Mouse (Mus musculus) 3134 (cell line): ENCODE measurements around the gene Kdm2b.

Source experiments
- DNase-seq: peaks from one replicate; pipeline ENCODE4 v3.0.0-alpha.2; 2011; ENCODE audit warnings: low spot score; ENCODE audit not compliant: insufficient read length; ENCODE audit errors: extremely low read depth

Gene Kdm2b

GRCm38 (mm10) chr5:122935810-122936209, 53.8 kb downstream of the Kdm2b start:
- no peak for DNase-seq

- no peak for DNase-seq
These were observed 58.6 kb downstream of the Kdm2b start for GRCm38 (mm10) chr5:122930991-122931390.

GRCm38 (mm10) chr5:122928293-122928692, 61.3 kb downstream of the Kdm2b start:
- no peak for DNase-seq

DNA sequence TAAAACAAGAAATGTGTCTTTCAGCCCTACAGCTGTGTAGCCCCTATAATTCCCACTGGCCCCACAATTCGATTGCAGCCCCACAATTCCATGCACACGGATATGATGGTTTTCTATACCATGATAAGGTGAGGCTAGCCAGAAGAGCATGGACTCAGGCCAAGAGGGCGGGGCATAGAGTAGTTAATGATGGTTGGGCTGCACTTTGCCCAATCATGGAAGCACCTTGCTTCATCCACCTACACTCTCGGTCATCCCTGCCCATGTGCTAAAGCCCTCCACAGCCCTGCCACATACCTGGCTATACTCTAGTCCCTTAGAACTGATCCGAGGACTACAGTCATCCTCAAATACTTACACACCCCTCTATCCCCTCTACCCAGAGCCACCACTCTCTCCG, 61.9 kb downstream of the Kdm2b start:
- DNase-seq: no peak

DNA sequence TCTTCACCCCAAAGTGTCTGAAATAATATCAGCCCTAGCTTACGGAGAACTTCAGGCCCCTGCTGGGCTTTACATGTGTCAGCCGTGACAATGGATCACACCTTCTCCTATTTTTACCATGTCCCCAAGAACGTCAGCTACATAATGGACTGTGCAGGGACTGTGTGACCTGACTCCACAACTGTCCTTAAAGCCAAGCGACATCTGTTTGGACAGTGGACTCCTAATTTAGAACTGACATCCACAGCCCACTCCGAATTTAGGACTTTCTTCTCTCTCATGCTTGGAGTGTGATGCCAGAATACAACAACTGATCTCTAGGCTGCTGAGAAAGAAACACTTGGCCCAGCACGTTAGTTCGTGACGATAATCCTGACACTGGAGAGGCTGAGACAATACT, 62.5 kb downstream of the Kdm2b start:
- no peak for DNase-seq

- no peak for DNase-seq
These were observed 63.3 kb downstream of the Kdm2b start for GRCm38 (mm10) chr5:122926341-122926740.

DNA sequence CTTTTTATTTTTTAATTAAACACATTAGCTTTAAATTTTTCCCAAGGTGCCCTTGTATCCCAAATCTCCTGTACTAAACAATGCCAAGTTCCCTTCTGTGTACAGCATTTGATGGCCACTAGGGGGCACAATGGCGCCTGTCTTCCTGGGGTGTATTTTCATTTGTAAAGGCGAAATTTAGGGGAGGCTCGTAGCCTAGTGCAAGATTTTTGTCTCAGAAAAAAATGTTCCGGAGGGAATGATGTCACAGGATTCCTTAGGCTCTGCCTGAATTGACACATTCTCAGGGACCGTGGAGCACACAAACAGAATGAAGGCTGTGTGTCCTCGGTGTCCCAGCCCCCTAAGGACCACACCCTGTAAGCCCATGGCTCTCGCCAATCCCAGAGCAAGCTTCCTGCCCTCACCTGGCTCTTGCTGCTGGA, 64.1 kb downstream of the Kdm2b start:
- peak; percentile 19 for DNase-seq

GRCm38 (mm10) chr5:122923871-122924465, 65.7 kb downstream of the Kdm2b start:
- DNase-seq: no peak

DNA sequence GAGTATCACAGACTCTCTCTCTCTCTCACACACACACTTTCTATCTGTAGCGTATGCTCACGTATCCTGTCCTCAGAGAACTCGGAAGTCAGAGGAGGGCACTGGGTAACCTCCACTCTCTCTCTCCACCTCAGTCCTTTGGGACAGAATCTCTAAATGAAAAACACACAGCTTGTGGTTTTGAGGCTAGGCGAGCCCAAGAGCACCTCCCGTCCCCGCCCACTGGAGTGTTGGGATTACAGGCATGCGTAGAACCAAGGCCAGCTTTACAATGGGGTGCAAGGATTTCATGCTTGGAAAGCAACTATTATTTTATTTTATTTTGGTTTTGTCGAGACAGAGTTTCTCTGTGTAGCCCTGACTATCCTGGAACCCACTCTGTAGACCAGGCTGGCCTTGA, 67.7 kb downstream of the Kdm2b start:
- no peak for DNase-seq

DNA sequence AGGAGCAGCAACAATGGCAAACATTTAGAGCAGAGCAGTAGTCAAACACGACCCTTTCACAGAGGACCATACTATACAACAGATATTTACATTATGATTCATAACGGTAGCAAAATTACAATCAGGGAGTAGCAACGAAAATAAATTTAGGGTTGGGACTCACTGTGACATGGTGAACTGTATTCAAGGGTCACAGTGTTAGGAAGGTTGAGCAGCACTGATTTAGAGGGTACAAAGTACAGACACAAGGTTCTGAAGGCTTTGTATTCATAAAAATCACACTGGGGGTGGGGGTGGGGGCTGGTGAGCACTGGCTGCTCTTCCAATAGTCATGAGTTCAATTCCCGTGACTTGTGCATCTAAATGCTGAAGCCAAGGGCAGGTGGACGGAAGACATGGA, 69.1 kb downstream of the Kdm2b start:
- DNase-seq: no peak

GRCm38 (mm10) chr5:122917982-122918711, 71.5 kb downstream of the Kdm2b start:
- DNase-seq: no peak

DNA sequence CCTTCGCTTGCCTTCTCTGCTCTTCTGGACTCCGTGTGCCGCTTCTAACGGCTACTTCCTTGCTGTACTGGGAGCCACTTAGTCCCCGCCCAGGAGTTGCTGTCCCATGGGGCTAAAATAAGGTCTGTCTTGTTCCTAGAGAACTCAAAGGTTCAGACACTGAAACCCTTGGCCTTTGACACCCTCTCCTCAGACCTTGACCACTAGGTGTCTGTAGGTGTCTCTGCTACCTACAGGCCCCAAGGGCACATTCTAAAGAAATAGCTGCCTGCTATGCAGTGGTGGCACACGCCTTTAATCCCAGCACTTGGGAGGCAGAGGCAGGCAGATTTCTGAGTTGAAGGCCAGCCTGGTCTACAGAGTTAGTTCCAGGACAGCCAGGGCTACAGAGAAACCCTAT, 73.5 kb downstream of the Kdm2b start:
- DNase-seq: no peak

DNA sequence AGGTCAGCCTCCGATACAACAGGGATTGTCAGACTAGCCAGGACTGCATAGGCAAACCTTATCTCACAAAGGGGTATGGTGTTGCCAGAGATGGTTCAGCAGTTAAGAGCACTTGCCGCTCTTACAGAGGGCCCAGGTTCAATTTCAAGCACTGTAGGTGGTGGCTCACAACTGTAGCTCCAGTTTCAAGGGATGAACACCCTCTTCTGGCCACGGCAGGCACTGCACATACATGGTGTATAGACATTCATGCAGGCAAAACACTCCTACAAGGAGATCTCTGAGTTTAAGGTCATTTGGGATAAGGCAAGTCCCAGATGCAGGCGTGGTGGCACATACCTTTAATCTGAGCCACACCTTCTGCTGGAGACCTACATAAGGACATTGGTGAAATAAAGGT, 76.8 kb downstream of the Kdm2b start:
- DNase-seq: no peak

GRCm38 (mm10) chr5:122909481-122909880, 80.1 kb downstream of the Kdm2b start:
- DNase-seq: no peak

GRCm38 (mm10) chr5:122908001-122908400, 81.6 kb downstream of the Kdm2b start:
- DNase-seq: no peak

- no peak for DNase-seq
These were observed 82.4 kb downstream of the Kdm2b start for GRCm38 (mm10) chr5:122907182-122907581.

DNA sequence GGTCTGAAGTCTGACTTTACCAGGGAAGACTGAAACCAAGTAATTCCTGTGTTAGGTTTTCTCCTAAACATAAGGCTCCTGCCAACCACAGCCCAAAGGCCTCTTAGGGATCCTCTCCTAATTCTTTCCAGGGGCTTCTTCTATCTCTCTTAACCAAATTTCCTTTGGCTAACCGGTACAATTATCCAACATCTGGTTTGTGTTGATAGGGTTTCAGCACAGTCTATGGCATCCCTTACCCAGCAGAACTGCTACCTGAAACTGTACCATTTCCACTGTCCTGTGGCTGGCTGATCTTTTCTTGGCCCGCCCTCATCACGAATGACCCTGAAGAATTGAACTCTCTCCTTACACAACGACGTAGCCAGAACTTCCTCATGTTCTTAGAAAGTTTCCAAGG, 86.5 kb downstream of the Kdm2b start:
- no peak for DNase-seq

GRCm38 (mm10) chr5:122902228-122902627, 87.4 kb downstream of the Kdm2b start:
- no peak for DNase-seq

- no peak for DNase-seq
These were observed 88.0 kb downstream of the Kdm2b start for GRCm38 (mm10) chr5:122901666-122902065.

GRCm38 (mm10) chr5:122901179-122901578, 88.4 kb downstream of the Kdm2b start:
- no peak for DNase-seq

GRCm38 (mm10) chr5:122900558-122901171, 89.0 kb downstream of the Kdm2b start:
- no peak for DNase-seq
